ENCODE assay signal across 36 mouse cellular contexts in the genomic region with DNA sequence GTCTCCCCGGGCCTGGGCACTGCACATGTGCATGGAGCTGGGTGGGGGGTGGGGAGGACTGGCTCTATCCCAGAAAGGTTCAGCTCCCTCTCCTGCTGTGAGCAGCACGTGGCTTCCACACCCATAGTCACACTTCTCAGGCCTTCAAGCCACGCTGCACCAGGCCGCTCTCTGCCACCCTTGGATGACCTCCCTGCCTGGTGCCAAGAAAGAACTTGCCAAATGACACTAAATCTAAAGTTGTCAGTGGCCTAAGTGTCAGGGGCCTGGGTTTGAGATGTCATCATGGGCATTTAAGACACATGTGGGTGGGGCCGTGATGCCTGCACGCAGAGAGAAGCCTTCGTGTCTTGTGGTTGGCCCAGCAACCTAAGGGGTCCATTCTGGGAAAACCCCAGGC. TPM values are rescaled to one million over a fixed set of nuclear protein-coding genes. Genes with fewer than 3 reads are reported as not detected.
A peak's percentile ranks its signal among the peaks of the same experiment; 100 is the strongest.
DNase-seq lines count a peak whose midpoint lies in the region; ATAC-seq and TF ChIP-seq lines count a peak whose summit lies in the region.
"Had no signal": no experiment of that assay in that cellular context is flagged by ENCODE, and none has a peak within 500 bp of the region (broad histone marks: within the 10 kb centered on the region; RNA-seq: fewer than 3 reads in every experiment).

No protein-coding gene starts in this region.

- ATAC-seq in kidney, embryonic 14.5 days (ENCODE audit: low FRiP score, low TSS enrichment) = no peak
- no peak for ATAC-seq in forebrain, embryonic 15.5 days (replicated peaks)
- ATAC-seq: activated CD4-positive, CD25-positive, alpha-beta regulatory T cell, adult 4 months; CD4-positive, CD25-positive, alpha-beta regulatory T cell, adult 4 months; inflammation-experienced regulatory T-cells, adult 6 months; midbrain, embryonic 15.5 days had no signal

- H3K27me3 ChIP-seq in kidney, embryonic 14.5 days (ENCODE audit: control insufficient read depth, insufficient read depth, low read length) = peaks cover 21% of the 10 kb centered on the region
- H3K27me3 ChIP-seq in CH12.LX (replicated peaks) = no peaks in the 10 kb centered on the region
- peaks cover 22% of the 10 kb centered on the region for H3K27me3 ChIP-seq in forebrain, embryonic 15.5 days

- H3K79me2 ChIP-seq in CH12.LX (replicated peaks; ENCODE audit: control insufficient read depth, extremely low read depth, insufficient read depth, poor library complexity, severe bottlenecking) = peaks cover 81% of the 10 kb centered on the region

- peak; percentile 25 for DNase-seq in cerebellum, adult 9-10 months
- no peak for DNase-seq in cerebellum, postnatal 10 days
- DNase-seq in kidney, adult 8-10 months = peak; percentile 67 to 73
- DNase-seq in CH12.LX (ENCODE audit: extremely low read depth) = peak; percentile 66
- DNase-seq in adipocyte (ENCODE audit: low spot score) = peak; percentile 75
- DNase-seq: adrenal gland, postnatal 25 days; cerebellum, adult 8-10 months; gastrocnemius, postnatal 14 days; heart, postnatal 14 days; layer of hippocampus, postnatal 36 days; liver; right cerebral cortex, postnatal 25 days had no signal

- no peak overlapping the region for H3K27ac ChIP-seq in kidney, embryonic 14.5 days (ENCODE audit: low read depth, low read length)
- peak overlapping the region; percentile 74; the same call in 1 of the 2 replicates for H3K27ac ChIP-seq in CH12.LX (ENCODE audit: insufficient read depth, low read depth)
- no peak overlapping the region for H3K27ac ChIP-seq in forebrain, embryonic 15.5 days (replicated peaks)
- H3K27ac ChIP-seq: forebrain, embryonic 12.5 days; hindbrain, embryonic 10.5 days; hindbrain, embryonic 15.5 days; kidney, postnatal 0 days; liver, embryonic 15.5 days; lung, embryonic 15.5 days; midbrain, embryonic 10.5 days; midbrain, embryonic 15.5 days; stomach, embryonic 15.5 days had no signal

- in situ Hi-C loops in CH12.LX (cut with MboI; ENCODE audit: low pct_ligation_motif_present, low pct_unique_long_range_greater_than_20kb, low sequenced_read_pairs) = no loop called here

- H3K9me3 ChIP-seq in kidney, embryonic 14.5 days (ENCODE audit: control insufficient read depth, low read length) = no peaks in the 10 kb centered on the region
- H3K9me3 ChIP-seq in CH12.LX (replicated peaks; ENCODE audit: low read length) = peaks cover 6% of the 10 kb centered on the region
- H3K9me3 ChIP-seq in forebrain, embryonic 15.5 days = no peaks in the 10 kb centered on the region
- H3K9me3 ChIP-seq: forebrain, embryonic 12.5 days; hindbrain, embryonic 10.5 days; hindbrain, embryonic 15.5 days; liver, embryonic 15.5 days; lung, embryonic 15.5 days; midbrain, embryonic 10.5 days; midbrain, embryonic 15.5 days; stomach, embryonic 15.5 days had no signal

- dilution Hi-C loops in CH12.LX (cut with MboI; ENCODE audit: extremely low pct_ligation_motif_present, extremely low pct_unique_long_range_greater_than_20kb, low sequenced_read_pairs) = no loop called here

- no peak overlapping the region for H3K9ac ChIP-seq in kidney, embryonic 14.5 days (ENCODE audit: low read depth, low read length)
- H3K9ac ChIP-seq in CH12.LX (ENCODE audit: insufficient read depth, low read depth) = no peak overlapping the region
- no peak overlapping the region for H3K9ac ChIP-seq in forebrain, embryonic 15.5 days (replicated peaks)
- H3K9ac ChIP-seq: forebrain, embryonic 12.5 days; hindbrain, embryonic 15.5 days; liver, embryonic 15.5 days; lung, embryonic 15.5 days; midbrain, embryonic 15.5 days; stomach, embryonic 15.5 days had no signal

- peaks cover 8% of the 10 kb centered on the region; the same call in 1 of the 2 replicates for H3K4me1 ChIP-seq in kidney, embryonic 14.5 days (ENCODE audit: control insufficient read depth, insufficient read depth, low read length)
- peaks cover 36 to 69% of the 10 kb centered on the region in 2 experiments for H3K4me1 ChIP-seq in CH12.LX (ENCODE audit: control insufficient read depth in 1 of 2, insufficient read depth in 2 of 2)
- peaks cover 19% of the 10 kb centered on the region for H3K4me1 ChIP-seq in forebrain, embryonic 15.5 days

- H3K4me3 ChIP-seq in kidney, embryonic 14.5 days (ENCODE audit: low read length) = no peak overlapping the region
- peak overlapping the region in 1 of 3 experiments; percentile 15 for H3K4me3 ChIP-seq in CH12.LX (replicated peaks in 1 of 3; ENCODE audit: low read depth in 2 of 3, low read length in 2 of 3, poor library complexity in 1 of 3)
- H3K4me3 ChIP-seq in forebrain, embryonic 15.5 days = no peak overlapping the region
- H3K4me3 ChIP-seq: erythroblast, embryonic 14.5 days; forebrain, embryonic 12.5 days; hindbrain, embryonic 10.5 days; hindbrain, embryonic 15.5 days; liver, embryonic 15.5 days; lung, embryonic 15.5 days; midbrain, embryonic 10.5 days; midbrain, embryonic 15.5 days; stomach, embryonic 15.5 days had no signal

- no peak for TF ChIP-seq RAD21 in CH12.LX (IDR thresholded peaks at IDR 0.05; ENCODE audit: low read depth, low read length)

- H3K36me3 ChIP-seq in kidney, embryonic 14.5 days (ENCODE audit: control insufficient read depth, insufficient read depth, low read length) = no peaks in the 10 kb centered on the region
- peaks cover 11 to 38% of the 10 kb centered on the region in 2 experiments for H3K36me3 ChIP-seq in CH12.LX (replicated peaks in 1 of 2; ENCODE audit: control insufficient read depth in 1 of 2, insufficient read depth in 1 of 2, low read length in 1 of 2)
- H3K36me3 ChIP-seq in forebrain, embryonic 15.5 days = no peaks in the 10 kb centered on the region
- H3K36me3 ChIP-seq: forebrain, embryonic 12.5 days; hindbrain, embryonic 10.5 days; hindbrain, embryonic 15.5 days; liver, embryonic 15.5 days; lung, embryonic 15.5 days; midbrain, embryonic 10.5 days; midbrain, embryonic 15.5 days; stomach, embryonic 15.5 days had no signal

- H3K4me2 ChIP-seq in kidney, embryonic 14.5 days (replicated peaks; ENCODE audit: low read depth, low read length) = no peak overlapping the region
- 0 out of 2 replicates have a peak overlapping the region, but pooled peaks have one; percentile 9 for H3K4me2 ChIP-seq in CH12.LX (ENCODE audit: insufficient read depth, low read depth, poor library complexity, severe bottlenecking)
- H3K4me2 ChIP-seq in forebrain, embryonic 15.5 days (replicated peaks) = no peak overlapping the region
- H3K4me2 ChIP-seq: forebrain, embryonic 12.5 days; hindbrain, embryonic 15.5 days; liver, embryonic 15.5 days; lung, embryonic 15.5 days; midbrain, embryonic 15.5 days; stomach, embryonic 15.5 days had no signal

- no peak for TF ChIP-seq CTCF in CH12.LX (conservative IDR thresholded peaks at IDR 0.05 in 1 of 2, IDR thresholded peaks at IDR 0.05 in 1 of 2; ENCODE audit: low read depth in 2 of 2, low read length in 2 of 2)

- WGBS in kidney, embryonic 14.5 days = 75% methylated on average over 7 of the region's 7 CpGs
- WGBS in forebrain, embryonic 15.5 days = 79% methylated on average over 7 of the region's 7 CpGs

- TF ChIP-seq POLR2A in CH12.LX (IDR thresholded peaks at IDR 0.05; ENCODE audit: low read depth, low read length) = no peak

- TF ChIP-seq EP300 in CH12.LX (IDR thresholded peaks at IDR 0.05; ENCODE audit: low read length) = no peak

TF ChIP-seq in CH12.LX, 34 proteins besides CTCF, POLR2A, EP300 and RAD21 (continues in another document):
- TF ChIP-seq ZNF384 (IDR thresholded peaks at IDR 0.05; ENCODE audit: low read depth, low read length) (no peak), MXI1 (IDR thresholded peaks at IDR 0.05; ENCODE audit: low read depth, low read length) (peak; percentile 58), TBP (conservative IDR thresholded peaks at IDR 0.05; ENCODE audit: low read depth, low read length) (no peak), ZC3H11A (IDR thresholded peaks at IDR 0.05; ENCODE audit: low read depth, low read length) (no peak), ETS1 (conservative IDR thresholded peaks at IDR 0.05; ENCODE audit: low read depth, low read length) (no peak; the same call in 1 of the 2 replicates), SIN3A (IDR thresholded peaks at IDR 0.05; ENCODE audit: low read length) (peak; percentile 29; the same call in 1 of the 2 replicates), JUN (IDR thresholded peaks at IDR 0.05; ENCODE audit: insufficient read depth, low read depth, low read length) (no peak), ZMIZ1 (IDR thresholded peaks at IDR 0.05; ENCODE audit: low read depth, low read length) (no peak), RCOR1 (conservative IDR thresholded peaks at IDR 0.05; ENCODE audit: low read depth, low read length) (no peak), PAX5 (IDR thresholded peaks at IDR 0.05; ENCODE audit: low read length) (no peak), MAZ (IDR thresholded peaks at IDR 0.05; ENCODE audit: low read depth, low read length) (no peak), NRF1 (IDR thresholded peaks at IDR 0.05; ENCODE audit: low read depth, low read length) (no peak), HCFC1 (IDR thresholded peaks at IDR 0.05; ENCODE audit: low read depth, low read length) (no peak), POLR2AphosphoS2 (IDR thresholded peaks at IDR 0.05; ENCODE audit: low read depth, low read length) (no peak)

RNA-seq across cellular contexts. Expression of a gene that starts 5.0 kb away (rescaled TPM):
- polyA plus RNA-seq in kidney, embryonic 14.5 days (2014; fragmentation: Nextera tagmentation; extraction: Ambion mirVana) = 0.89 and 1.2 TPM in 2 replicates
- total RNA-seq in CH12.LX (2012; rRNA removed) (73.2 and 93.9 TPM in 2 replicates), CH12.LX (2014; rRNA removed) (53.9 and 55.3 TPM in 2 replicates)
- polyA plus RNA-seq in CH12.LX (2012; ENCODE audit: insufficient read length, low read depth) = 61.8 and 70.7 TPM in 2 replicates
- polyA plus RNA-seq in forebrain, embryonic 15.5 days (2015; fragmentation: Nextera tagmentation; extraction: Ambion mirVana) = 37.0 and 38.7 TPM in 2 replicates

RNA-seq across cellular contexts. Expression of a gene that starts 30.8 kb away (rescaled TPM):
- 105 and 119 TPM in 2 replicates for polyA plus RNA-seq in kidney, embryonic 14.5 days (2014; fragmentation: Nextera tagmentation; extraction: Ambion mirVana)
- total RNA-seq in CH12.LX (2012; rRNA removed) = 30.1 and 38.8 TPM in 2 replicates
- total RNA-seq in CH12.LX (2014; rRNA removed) = 32.1 and 32.3 TPM in 2 replicates
- 70.1 and 74.0 TPM in 2 replicates for polyA plus RNA-seq in CH12.LX (2012; ENCODE audit: insufficient read length, low read depth)
- polyA plus RNA-seq in forebrain, embryonic 15.5 days (2015; fragmentation: Nextera tagmentation; extraction: Ambion mirVana) = 104 and 113 TPM in 2 replicates

RNA-seq across cellular contexts. Expression of a gene that starts 32.0 kb away (rescaled TPM):
- not detected in 2 replicates for polyA plus RNA-seq in kidney, embryonic 14.5 days (2014; fragmentation: Nextera tagmentation; extraction: Ambion mirVana)
- not detected in 2 replicates for total RNA-seq in CH12.LX (2012; rRNA removed)
- not detected in 2 replicates for total RNA-seq in CH12.LX (2014; rRNA removed)
- not detected in 2 replicates for polyA plus RNA-seq in CH12.LX (2012; ENCODE audit: insufficient read length, low read depth)
- not detected in 2 replicates for polyA plus RNA-seq in forebrain, embryonic 15.5 days (2015; fragmentation: Nextera tagmentation; extraction: Ambion mirVana)
- total RNA-seq: adrenal gland, postnatal 25 days; gastrocnemius, postnatal 14 days; granulocyte monocyte progenitor cell, adult 5-6 weeks; heart, postnatal 14 days; layer of hippocampus, postnatal 36 days; left cerebral cortex, postnatal 14 days; megakaryocyte progenitor cell, adult 5-6 weeks; neutrophil, adult 5-6 weeks had no signal
- polyA plus RNA-seq: activated CD4-positive, CD25-positive, alpha-beta regulatory T cell, adult 4 months; CD4-positive, CD25-positive, alpha-beta regulatory T cell, adult 4 months; cortical plate, adult 2 months; heart, embryonic 14.5 days; hindbrain, embryonic 10.5 days; hindbrain, embryonic 15.5 days; inflammation-experienced regulatory T-cells, adult 6 months; kidney, postnatal 0 days; limb, embryonic 11.5 days; liver, embryonic 15.5 days; lung, embryonic 15.5 days; midbrain, embryonic 10.5 days; neural tube, embryonic 11.5 days; urinary bladder, adult 2 months had no signal

RNA-seq across cellular contexts. Expression of a gene that starts 57.1 kb away (rescaled TPM):
- 2.7 and 3.1 TPM in 2 replicates for polyA plus RNA-seq in kidney, embryonic 14.5 days (2014; fragmentation: Nextera tagmentation; extraction: Ambion mirVana)
- 0.08 and 0.13 TPM in 2 replicates for total RNA-seq in CH12.LX (2012; rRNA removed)
- total RNA-seq in CH12.LX (2014; rRNA removed) = not detected in 2 replicates
- not detected in 2 replicates for polyA plus RNA-seq in CH12.LX (2012; ENCODE audit: insufficient read length, low read depth)
- polyA plus RNA-seq in forebrain, embryonic 15.5 days (2015; fragmentation: Nextera tagmentation; extraction: Ambion mirVana) = 1.3 and 1.5 TPM in 2 replicates

Comparison
In these comparisons a context has a peak if more than half of its experiments do, and no peak if none do; other contexts are left out.
1. DNase-seq: peak in cerebellum, adult 9-10 months (single experiment), kidney, adult 8-10 months (2 of 2), CH12.LX (single experiment) and adipocyte (single experiment); none in cerebellum, postnatal 10 days (0 of 2).
2. RNA of a gene that starts 5.0 kb away (polyA plus RNA-seq): 61.8 to 70.7 TPM in CH12.LX and 37.0 to 38.7 TPM in forebrain, embryonic 15.5 days; 0.89 to 1.2 TPM in kidney, embryonic 14.5 days; every median in the first group is over 10 times any median in the second.